ENCODE assay signal across 22 mouse cellular contexts in genomic region chr11:116504516-116504915, GRCm38 (mm10). TPM values are rescaled to one million over a fixed set of nuclear protein-coding genes. Genes with fewer than 3 reads are reported as not detected.
DNase-seq lines count a peak whose midpoint lies in the region; ATAC-seq and TF ChIP-seq lines count a peak whose summit lies in the region.
"Had no signal": no experiment of that assay in that cellular context is flagged by ENCODE, and none has a peak within 500 bp of the region (broad histone marks: within the 10 kb centered on the region; RNA-seq: fewer than 3 reads in every experiment).

No protein-coding gene starts in this region.

- no peaks in the 10 kb centered on the region; the same call in 1 of the 2 replicates for H3K79me2 ChIP-seq in MEL (ENCODE audit: control insufficient read depth, insufficient read depth, low read length, poor library complexity)

- no peak overlapping the region for H3K9ac ChIP-seq in MEL (ENCODE audit: control insufficient read depth, low read depth, low read length, poor library complexity, severe bottlenecking)
- no peak overlapping the region for H3K9ac ChIP-seq in liver, embryonic 15.5 days
- H3K9ac ChIP-seq: embryonic facial prominence, embryonic 15.5 days; forebrain, embryonic 12.5 days; hindbrain, embryonic 14.5 days; limb, embryonic 15.5 days; midbrain, embryonic 13.5 days had no signal

- no peak for ATAC-seq in liver, embryonic 15.5 days (ENCODE audit: insufficient read depth)
- ATAC-seq: intestine, postnatal 0 days; midbrain, embryonic 13.5 days had no signal

- peaks cover 23 to 40% of the 10 kb centered on the region in 2 experiments for H3K4me1 ChIP-seq in MEL (ENCODE audit: control insufficient read depth in 1 of 2, insufficient read depth in 2 of 2, low read length in 2 of 2)
- H3K4me1 ChIP-seq in liver, embryonic 15.5 days (replicated peaks), result peaks cover 48% of the 10 kb centered on the region
- H3K4me1 ChIP-seq: midbrain, embryonic 13.5 days had no signal

- no peak for TF ChIP-seq CTCF in MEL (IDR thresholded peaks at IDR 0.05 in 2 of 3, conservative IDR thresholded peaks at IDR 0.05 in 1 of 3; ENCODE audit: control insufficient read depth in 1 of 3, insufficient read depth in 1 of 3, low read depth in 2 of 3, low read length in 3 of 3, poor library complexity in 1 of 3, severe bottlenecking in 1 of 3)

- peaks cover 0 to 26% of the 10 kb centered on the region in 2 experiments; a peak in 2 of 4 replicates for H3K36me3 ChIP-seq in MEL (ENCODE audit: control insufficient read depth in 1 of 2, insufficient read depth in 2 of 2, low read length in 2 of 2)
- no peaks in the 10 kb centered on the region; the same call in 1 of the 2 replicates for H3K36me3 ChIP-seq in liver, embryonic 15.5 days (replicated peaks)
- H3K36me3 ChIP-seq: embryonic facial prominence, embryonic 15.5 days; forebrain, embryonic 12.5 days; limb, embryonic 15.5 days; midbrain, embryonic 13.5 days had no signal

- no peaks in the 10 kb centered on the region for H3K9me3 ChIP-seq in MEL (replicated peaks; ENCODE audit: insufficient read depth, low read length)
- H3K9me3 ChIP-seq in liver, embryonic 15.5 days (replicated peaks), result no peaks in the 10 kb centered on the region
- H3K9me3 ChIP-seq: embryonic facial prominence, embryonic 15.5 days; forebrain, embryonic 12.5 days; limb, embryonic 15.5 days; midbrain, embryonic 13.5 days had no signal

- 85% methylated on average over 17 of the region's 17 CpGs for WGBS in liver, embryonic 15.5 days (ENCODE audit: insufficient replicate concordance)

- TF ChIP-seq RAD21 in MEL (IDR thresholded peaks at IDR 0.05; ENCODE audit: low read depth, low read length), result no peak

- H3K4me2 ChIP-seq in liver, embryonic 15.5 days, result no peak overlapping the region
- H3K4me2 ChIP-seq: embryonic facial prominence, embryonic 15.5 days; forebrain, embryonic 12.5 days; hindbrain, embryonic 14.5 days; limb, embryonic 15.5 days; midbrain, embryonic 13.5 days had no signal

- no peaks in the 10 kb centered on the region for H3K27me3 ChIP-seq in MEL (ENCODE audit: control insufficient read depth in 1 of 2, insufficient read depth in 2 of 2, low read length in 2 of 2)
- no peaks in the 10 kb centered on the region for H3K27me3 ChIP-seq in liver, embryonic 15.5 days
- H3K27me3 ChIP-seq: embryonic facial prominence, embryonic 15.5 days; forebrain, embryonic 12.5 days; limb, embryonic 15.5 days; midbrain, embryonic 13.5 days had no signal

- TF ChIP-seq POLR2A in MEL (IDR thresholded peaks at IDR 0.05; ENCODE audit: control insufficient read depth in 1 of 2, insufficient read depth in 1 of 2, low read depth in 1 of 2, low read length in 2 of 2, poor library complexity in 1 of 2), result no peak

- DNase-seq in heart, postnatal 4 days, result peak; percentile 39
- DNase-seq in heart, adult 9 months (ENCODE audit: low spot score in 2 of 2), result no peak
- DNase-seq in MEL (ENCODE audit: low read depth, low spot score), result peak; percentile 30
- peak; percentile 67 for DNase-seq in lung, postnatal 36 days
- no peak for DNase-seq in frontal cortex, postnatal 14 days (ENCODE audit: low spot score in 2 of 2)
- DNase-seq in neural tube, embryonic 10.5 days (ENCODE audit: extremely low spot score, low spot score), result no peak
- DNase-seq: cerebellum, adult 8-10 months; embryo, embryonic 11 days; gastrocnemius, postnatal 36 days; layer of hippocampus, postnatal 36 days; thymus, adult 2 months had no signal

- no peak overlapping the region for H3K4me3 ChIP-seq in MEL (ENCODE audit: control insufficient read depth in 1 of 2, insufficient read depth in 1 of 2, low read depth in 2 of 2, low read length in 2 of 2)
- no peak overlapping the region for H3K4me3 ChIP-seq in liver, embryonic 15.5 days (replicated peaks)
- H3K4me3 ChIP-seq: embryonic facial prominence, embryonic 15.5 days; forebrain, embryonic 12.5 days; limb, embryonic 15.5 days; midbrain, embryonic 13.5 days; myocyte had no signal

- peak overlapping the region; percentile 64 for H3K27ac ChIP-seq in MEL (ENCODE audit: control insufficient read depth, low read depth, low read length)
- peak overlapping the region; percentile 91; the same call in 1 of the 2 replicates for H3K27ac ChIP-seq in liver, embryonic 15.5 days (replicated peaks)
- H3K27ac ChIP-seq: embryonic facial prominence, embryonic 15.5 days; forebrain, embryonic 12.5 days; hindbrain, embryonic 14.5 days; limb, embryonic 15.5 days; midbrain, embryonic 13.5 days had no signal

- TF ChIP-seq EP300 in MEL (IDR thresholded peaks at IDR 0.05; ENCODE audit: low read depth in 1 of 2, low read length in 2 of 2), result no peak

TF ChIP-seq in MEL, 35 proteins besides CTCF, POLR2A, EP300 and RAD21:
- no peak for TF ChIP-seq E2F4 (IDR thresholded peaks at IDR 0.05; ENCODE audit: borderline replicate concordance, low read depth, low read length)
- TF ChIP-seq ELF1 (IDR thresholded peaks at IDR 0.05; ENCODE audit: low read depth, low read length), result no peak
- no peak for TF ChIP-seq MAZ (IDR thresholded peaks at IDR 0.05; ENCODE audit: low read depth, low read length)
- TF ChIP-seq ZMIZ1 (IDR thresholded peaks at IDR 0.05; ENCODE audit: low read depth, low read length), result no peak
TF ChIP-seq in MEL: peak in this region for 0.

RNA-seq across cellular contexts. Expression of gene Prpsap1, which starts 10.5 kb away (rescaled TPM):
- 10 to 100 TPM; 53.6 to 55.5 TPM for total RNA-seq in heart, postnatal 4 days (2021)
- 142 and 155 TPM in 2 replicates for total RNA-seq in MEL (2012; rRNA removed)
- 100 to 1,000 TPM in 1 of 2 experiments, not detected in 1; 112 TPM for polyA plus RNA-seq in MEL (2012; ENCODE audit: insufficient read depth in 1 of 2, insufficient read length in 2 of 2, low read depth in 1 of 2, low replicate concordance in 2 of 2, missing spikeins in 1 of 2)
- polyA plus RNA-seq in liver, embryonic 15.5 days (2015; fragmentation: Nextera tagmentation; extraction: Ambion mirVana), result 45.1 and 49.0 TPM in 2 replicates

RNA-seq across cellular contexts. Expression of gene Sphk1, which starts 26.2 kb away (rescaled TPM):
- total RNA-seq in heart, postnatal 4 days (2021), result 1 to 10 TPM; 4.6 to 5.1 TPM
- 77.5 and 127 TPM in 2 replicates for total RNA-seq in MEL (2012; rRNA removed)
- polyA plus RNA-seq in MEL (2012; ENCODE audit: insufficient read depth in 1 of 2, insufficient read length in 2 of 2, low read depth in 1 of 2, low replicate concordance in 2 of 2, missing spikeins in 1 of 2), result 10 to 100 TPM in 1 of 2 experiments, not detected in 1; 53.5 TPM
- 28.8 and 32.7 TPM in 2 replicates for polyA plus RNA-seq in liver, embryonic 15.5 days (2015; fragmentation: Nextera tagmentation; extraction: Ambion mirVana)

RNA-seq across cellular contexts. Expression of gene Qrich2, which starts 38.5 kb away (rescaled TPM):
- under 1 TPM in 1 of 2 experiments, not detected in 1; 0.05 TPM for total RNA-seq in heart, postnatal 4 days (2021)
- not detected in 2 replicates for total RNA-seq in MEL (2012; rRNA removed)
- polyA plus RNA-seq in MEL (2012; ENCODE audit: insufficient read depth in 1 of 2, insufficient read length in 2 of 2, low read depth in 1 of 2, low replicate concordance in 2 of 2, missing spikeins in 1 of 2), result under 1 TPM in 1 of 2 experiments, not detected in 1; 0.11 TPM
- not detected in 2 replicates for polyA plus RNA-seq in liver, embryonic 15.5 days (2015; fragmentation: Nextera tagmentation; extraction: Ambion mirVana)
- total RNA-seq: heart, postnatal 10 days; layer of hippocampus, postnatal 36 days; left cerebral cortex, postnatal 25 days had no signal
- polyA plus RNA-seq: forebrain, embryonic 12.5 days; hindbrain, embryonic 14.5 days; midbrain, embryonic 13.5 days; myocyte; stomach, embryonic 14.5 days had no signal

Comparison
In these comparisons a context has a peak if more than half of its experiments do, and no peak if none do; other contexts are left out.
1. DNase-seq: peak in heart, postnatal 4 days (single experiment), MEL (single experiment) and lung, postnatal 36 days (single experiment); none in heart, adult 9 months (0 of 2), frontal cortex, postnatal 14 days (0 of 2) and neural tube, embryonic 10.5 days (single experiment).
2. RNA of gene Sphk1, which starts 26.2 kb away (total RNA-seq): 77.5 to 127 TPM in MEL; 4.6 to 5.1 TPM in heart, postnatal 4 days; every median in the first group is over 10 times any median in the second.